Mouse (Mus musculus) erythroblast, embryonic 14.5 days (primary cell): ENCODE measurements around the gene Haus3. TPM values are rescaled to one million over a fixed set of nuclear protein-coding genes. Genes with fewer than 3 reads are reported as not detected.

Experiments used
- H3K27me3 ChIP-seq: 2 replicates; pipeline ENCODE4 v1.6.1; 2012; ENCODE audit warnings: inconsistent platforms; ENCODE audit not compliant: control insufficient read depth
- H3K36me3 ChIP-seq: 2 replicates; pipeline ENCODE4 v1.6.1; 2012; ENCODE audit warnings: mild to moderate bottlenecking, inconsistent platforms; ENCODE audit not compliant: control insufficient read depth
- H3K4me1 ChIP-seq: 2 replicates; pipeline ENCODE4 v1.6.1; 2012; ENCODE audit warnings: inconsistent platforms; ENCODE audit not compliant: control insufficient read depth
- H3K4me3 ChIP-seq: replicated peaks from 2 replicates; pipeline ENCODE3; 2012; ENCODE audit warnings: moderate library complexity, mild to moderate bottlenecking, inconsistent platforms
- H3K9me3 ChIP-seq: 2 replicates; pipeline ENCODE4 v1.6.1; 2012; ENCODE audit warnings: low read length, inconsistent platforms, mixed read lengths; ENCODE audit not compliant: control insufficient read depth
- GATA1 ChIP-seq: IDR thresholded peaks from 2 replicates; pipeline ENCODE4 v1.6.1; 2012; ENCODE audit warnings: low read length, inconsistent platforms, mixed read lengths
- TAL1 ChIP-seq: IDR thresholded peaks from 3 replicates; pipeline ENCODE4 v1.6.1; 2012; ENCODE audit warnings: low read length, inconsistent platforms, mixed read lengths
- polyA plus RNA-seq: library from polyadenylated mRNA; stranded (reverse); fragments of >175 nt; gene quantifications from 2 replicates; pipeline ENCODE4 v1.2.3, GENCODE M21; 2012

The Haus3 gene
- 0.11 and 0.12 TPM in 2 replicates for polyA plus RNA-seq

DNA sequence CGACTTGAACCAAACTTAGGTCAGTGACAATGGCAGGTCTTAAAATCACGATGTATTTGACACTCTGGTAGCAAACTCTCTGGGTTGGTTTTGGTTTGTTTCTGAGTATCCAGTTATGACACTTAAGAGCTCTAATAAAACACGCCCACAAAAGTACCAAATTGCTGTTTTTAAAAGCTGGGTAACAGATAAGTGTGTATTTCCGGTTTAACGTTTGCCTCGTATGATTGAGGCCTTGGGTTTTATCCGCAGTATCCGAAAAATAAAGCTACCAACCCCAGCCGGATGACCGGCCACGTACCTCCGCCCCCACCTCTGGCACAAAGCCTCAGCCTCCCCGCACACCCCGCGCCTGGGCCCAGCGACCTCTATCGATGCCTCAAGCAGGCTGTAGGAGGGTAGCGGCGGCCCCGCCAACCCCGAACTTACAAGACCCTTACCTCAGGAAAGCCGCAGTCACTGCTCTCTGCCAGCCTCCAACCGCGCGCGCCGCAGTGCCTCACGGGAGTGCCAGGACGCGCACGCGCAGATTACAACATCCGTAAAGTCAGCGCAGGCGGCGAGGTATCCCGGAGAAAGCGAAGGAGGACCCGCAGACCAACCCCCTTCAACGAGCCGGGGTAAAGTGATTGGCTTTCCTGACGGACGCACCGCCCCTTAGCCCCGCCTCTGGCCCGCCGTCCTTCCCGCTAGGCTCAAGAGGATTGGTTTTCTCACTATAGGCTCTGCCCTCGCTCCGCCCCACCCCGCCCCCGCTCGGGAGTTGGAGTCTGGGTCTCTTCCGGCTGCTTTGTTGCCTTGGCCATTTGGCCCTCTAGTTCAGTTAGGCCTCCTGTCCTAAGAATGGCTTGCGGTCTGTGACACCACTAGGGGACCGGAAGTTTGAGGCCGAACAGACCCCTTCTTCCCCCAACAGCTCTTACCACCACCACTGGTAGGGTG, at the start of gene Haus3, which contains the start of gene Poln:
TSS of gene Haus3 (minus strand) at position 578 of the 942 bp plus-strand sequence.
TSS of gene Poln (minus strand) at position 499 of the 942 bp plus-strand sequence.
- H3K4me3 ChIP-seq, result peak within 1 kb of the TSS; percentile 88
- peaks cover 27% of the 10 kb centered on the region for H3K36me3 ChIP-seq
- H3K4me1 ChIP-seq, result peaks cover 42% of the 10 kb centered on the region
- no peaks in the 10 kb centered on the region for H3K27me3 ChIP-seq
- TF ChIP-seq GATA1 (no peak), TAL1 (no peak)
- H3K9me3 ChIP-seq, result no peaks in the 10 kb centered on the region

GRCm38 (mm10) chr5:34218672-34219071, 49.3 kb upstream of the Haus3 start:
- no peaks in the 10 kb centered on the region for H3K27me3 ChIP-seq
- H3K4me1 ChIP-seq, result no peaks in the 10 kb centered on the region
- no peaks in the 10 kb centered on the region for H3K9me3 ChIP-seq
- H3K36me3 ChIP-seq, result no peaks in the 10 kb centered on the region
- TF ChIP-seq TAL1 (no peak), GATA1 (no peak)
- H3K4me3 ChIP-seq, result no peak overlapping the region

GRCm38 (mm10) chr5:34217756-34218155, 48.4 kb upstream of the Haus3 start:
- H3K27me3 ChIP-seq, result no peaks in the 10 kb centered on the region
- no peaks in the 10 kb centered on the region for H3K36me3 ChIP-seq
- H3K9me3 ChIP-seq, result no peaks in the 10 kb centered on the region
- H3K4me3 ChIP-seq, result no peak overlapping the region
- TF ChIP-seq TAL1 (no peak), GATA1 (no peak)
- no peaks in the 10 kb centered on the region for H3K4me1 ChIP-seq

DNA sequence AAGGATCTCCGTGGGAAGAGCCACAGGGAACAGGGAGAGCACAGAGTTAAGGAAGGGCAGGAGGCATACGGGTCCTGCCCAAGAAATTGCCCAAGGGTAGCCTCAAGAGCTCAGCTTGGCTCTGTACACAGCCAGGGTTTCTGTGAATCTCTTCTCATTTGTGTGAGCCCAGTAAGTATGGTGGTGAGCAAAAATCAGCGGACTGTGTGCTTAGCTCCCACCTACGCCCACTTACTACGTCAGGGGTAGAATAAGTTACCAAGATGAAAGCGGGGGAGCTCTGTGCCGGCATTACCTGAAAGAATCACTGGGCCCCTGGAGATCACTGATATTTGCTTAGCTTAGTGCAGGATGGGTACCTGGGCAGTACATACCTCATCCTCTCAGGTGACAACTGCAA, 46.7 kb upstream of the Haus3 start:
- H3K4me3 ChIP-seq, result no peak overlapping the region
- H3K9me3 ChIP-seq, result no peaks in the 10 kb centered on the region
- H3K27me3 ChIP-seq, result no peaks in the 10 kb centered on the region
- no peak for TF ChIP-seq TAL1
- no peak for TF ChIP-seq GATA1
- no peaks in the 10 kb centered on the region for H3K36me3 ChIP-seq
- no peaks in the 10 kb centered on the region for H3K4me1 ChIP-seq

- Histone ChIP-seq H3K4me3 (no peak overlapping the region), H3K9me3 (no peaks in the 10 kb centered on the region), H3K4me1 (no peaks in the 10 kb centered on the region), H3K36me3 (no peaks in the 10 kb centered on the region), H3K27me3 (no peaks in the 10 kb centered on the region)
- TF ChIP-seq TAL1, result no peak
- no peak for TF ChIP-seq GATA1
Measured at GRCm38 (mm10) chr5:34213659-34214058, 44.3 kb upstream of the Haus3 start.

- H3K27me3 ChIP-seq, result no peaks in the 10 kb centered on the region
- H3K4me3 ChIP-seq, result no peak overlapping the region
- no peaks in the 10 kb centered on the region for H3K4me1 ChIP-seq
- no peaks in the 10 kb centered on the region for H3K9me3 ChIP-seq
- TF ChIP-seq TAL1, result no peak
- no peak for TF ChIP-seq GATA1
- no peaks in the 10 kb centered on the region for H3K36me3 ChIP-seq
Measured at GRCm38 (mm10) chr5:34210279-34210678, 41.0 kb upstream of the Haus3 start.

GRCm38 (mm10) chr5:34207503-34207902, 38.2 kb upstream of the Haus3 start:
- Histone ChIP-seq H3K4me3 (no peak overlapping the region), H3K4me1 (no peaks in the 10 kb centered on the region), H3K36me3 (no peaks in the 10 kb centered on the region), H3K9me3 (no peaks in the 10 kb centered on the region), H3K27me3 (no peaks in the 10 kb centered on the region)
- TF ChIP-seq GATA1 (no peak), TAL1 (no peak)

DNA sequence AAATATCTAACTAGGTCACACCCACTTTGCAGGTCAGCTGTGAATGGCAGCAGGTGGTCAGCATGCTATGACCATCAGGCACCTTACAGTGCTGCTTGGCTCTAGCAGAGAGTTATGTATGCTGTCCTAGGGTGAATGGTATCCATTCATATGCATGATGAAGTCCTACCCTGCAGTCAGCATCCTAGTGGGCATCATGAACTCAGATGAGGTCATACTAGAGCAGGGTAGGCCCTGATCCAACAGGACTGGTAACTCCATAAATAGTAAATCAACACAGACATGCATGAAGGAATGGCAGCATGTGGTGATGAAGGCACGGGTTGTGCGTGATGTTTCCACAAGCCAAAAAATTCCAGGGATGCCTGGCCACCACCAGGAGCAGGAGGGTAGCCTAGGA, 36.5 kb upstream of the Haus3 start:
- H3K36me3 ChIP-seq, result no peaks in the 10 kb centered on the region
- no peaks in the 10 kb centered on the region for H3K4me1 ChIP-seq
- H3K4me3 ChIP-seq, result no peak overlapping the region
- TF ChIP-seq TAL1, result no peak
- TF ChIP-seq GATA1, result no peak
- H3K27me3 ChIP-seq, result no peaks in the 10 kb centered on the region
- H3K9me3 ChIP-seq, result no peaks in the 10 kb centered on the region

GRCm38 (mm10) chr5:34204911-34205310, 35.6 kb upstream of the Haus3 start:
- TF ChIP-seq TAL1 (no peak), GATA1 (no peak)

DNA sequence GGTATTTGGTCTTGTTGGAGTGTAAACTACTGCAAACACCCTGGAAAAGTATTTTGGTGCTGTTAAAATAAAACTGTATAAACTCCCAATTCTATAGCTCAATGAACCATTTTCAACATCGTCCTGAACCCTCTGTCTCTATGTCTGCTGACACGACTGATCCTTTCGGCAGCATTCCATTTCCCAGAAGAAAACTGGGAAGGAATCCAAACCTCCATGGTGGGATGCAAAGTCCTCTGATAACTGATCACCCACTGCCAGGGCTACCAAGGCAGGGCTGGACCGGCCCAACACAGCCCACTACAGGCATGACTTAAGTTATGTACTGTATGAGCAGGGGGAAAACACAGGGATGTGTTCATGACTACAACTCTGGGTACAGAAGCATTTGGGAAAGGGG, 32.7 kb upstream of the Haus3 start:
- Histone ChIP-seq H3K9me3 (no peaks in the 10 kb centered on the region), H3K36me3 (no peaks in the 10 kb centered on the region), H3K4me1 (no peaks in the 10 kb centered on the region), H3K27me3 (no peaks in the 10 kb centered on the region), H3K4me3 (no peak overlapping the region)
- TF ChIP-seq GATA1 (no peak), TAL1 (no peak)

More at GRCm38 (mm10) chr5:34204911-34205310, 35.6 kb upstream of the Haus3 start:
- Histone ChIP-seq H3K27me3 (no peaks in the 10 kb centered on the region), H3K4me1 (no peaks in the 10 kb centered on the region), H3K9me3 (no peaks in the 10 kb centered on the region), H3K4me3 (no peak overlapping the region), H3K36me3 (no peaks in the 10 kb centered on the region)
